Mouse (Mus musculus) megakaryocyte, adult 5-6 weeks (primary cell): ENCODE results near the gene Ndst2. TPM values are rescaled to one million over a fixed set of nuclear protein-coding genes. Genes with fewer than 3 reads are reported as not detected.
"Not testable (repeated sequence)": the region's sequence is repeated elsewhere in the genome, so short reads cannot be mapped to it uniquely, and the experiment has no call there.

ENCODE experiments used
- ATAC-seq: 2 replicates; pipeline ENCODE4 v1.8.0; 2016; ENCODE audit warnings: mild to moderate bottlenecking, inconsistent platforms; ENCODE audit not compliant: poor library complexity, severe bottlenecking
- total RNA-seq, 2 experiments: library from RNA; stranded (forward) in 1 of 2; stranded (reverse) in 1 of 2; fragments of 153-499, 151-499 nt in 1 of 2; fragments of 221-1000, 200-1000 nt in 1 of 2; gene quantifications; 2 replicates each; pipeline versions ENCODE4 v1.2.3 to v1.2.4; 2015 to 2017

The Ndst2 gene
- total RNA-seq, 2 experiments from 2014 or later, result 14.0 to 60.3 TPM

DNA sequence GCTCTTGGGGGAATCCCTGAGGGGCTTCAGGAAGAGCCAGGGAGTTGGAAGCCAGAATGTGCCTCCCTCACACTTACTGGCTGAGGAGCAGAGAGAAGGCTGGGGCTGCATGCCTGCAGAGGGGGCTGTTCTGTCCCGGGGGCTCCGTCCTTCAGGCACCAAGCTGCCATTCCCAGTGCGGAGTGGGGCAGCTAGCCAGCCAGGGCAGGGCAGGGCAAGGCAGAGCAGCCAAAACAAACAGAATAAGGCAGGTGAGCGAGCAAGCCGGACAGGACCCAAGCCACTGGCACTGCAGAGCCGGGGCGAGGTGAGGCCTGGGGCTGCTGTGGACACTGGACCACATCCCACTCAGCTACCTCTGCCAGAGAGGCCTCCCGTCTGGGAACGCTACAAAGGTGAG is 6.9 kb upstream of the Ndst2 start:
- ATAC-seq, result no peak

GRCm38 (mm10) chr14:20738511-20738910 is 4.1 kb upstream of the Ndst2 start:
- no peak for ATAC-seq

DNA sequence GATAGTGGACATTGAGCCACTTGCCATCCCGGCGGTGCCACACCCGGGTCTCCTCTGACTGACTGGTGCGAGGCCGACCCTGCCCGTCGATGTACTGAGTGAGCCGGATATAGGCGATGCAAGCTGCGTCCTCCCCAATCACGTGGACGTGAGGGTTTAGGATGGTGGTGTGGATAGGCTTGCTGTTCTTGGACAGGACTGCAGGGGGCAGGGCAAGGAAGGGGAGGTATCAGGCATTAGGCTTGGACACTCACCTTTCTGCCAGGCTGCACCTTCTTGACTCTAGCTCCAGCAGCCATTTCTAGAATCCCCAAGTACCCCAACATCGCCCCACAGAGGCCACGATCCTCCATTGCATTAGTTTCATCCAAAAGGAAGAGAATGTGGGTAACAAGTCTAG is 2.9 kb upstream of the Ndst2 start:
- peak; percentile 49 for ATAC-seq

DNA sequence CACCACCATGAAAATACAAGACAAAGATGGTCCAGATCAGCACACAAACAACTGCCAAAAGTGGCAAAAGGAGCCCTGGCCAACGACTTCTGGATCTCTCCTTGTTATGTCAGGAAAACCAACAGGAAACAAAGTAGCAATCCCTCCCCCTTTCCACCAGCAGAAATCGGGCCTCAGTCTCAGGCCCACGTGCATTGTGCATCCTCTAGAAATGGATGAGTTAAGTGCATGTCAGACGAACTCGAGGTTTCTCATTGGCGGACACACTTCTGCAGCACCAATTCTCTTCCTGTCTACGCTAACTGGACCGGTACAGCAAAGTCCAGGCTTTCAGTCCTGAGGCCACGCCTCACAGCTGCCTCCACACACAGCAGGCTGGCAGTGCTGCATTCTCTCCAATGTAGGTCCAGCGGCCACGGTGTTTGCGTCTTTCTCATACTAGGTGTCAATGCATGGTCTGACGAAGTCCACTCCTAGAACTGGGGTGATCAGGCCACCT is 1.6 kb upstream of the Ndst2 start:
- ATAC-seq, result no peak

DNA sequence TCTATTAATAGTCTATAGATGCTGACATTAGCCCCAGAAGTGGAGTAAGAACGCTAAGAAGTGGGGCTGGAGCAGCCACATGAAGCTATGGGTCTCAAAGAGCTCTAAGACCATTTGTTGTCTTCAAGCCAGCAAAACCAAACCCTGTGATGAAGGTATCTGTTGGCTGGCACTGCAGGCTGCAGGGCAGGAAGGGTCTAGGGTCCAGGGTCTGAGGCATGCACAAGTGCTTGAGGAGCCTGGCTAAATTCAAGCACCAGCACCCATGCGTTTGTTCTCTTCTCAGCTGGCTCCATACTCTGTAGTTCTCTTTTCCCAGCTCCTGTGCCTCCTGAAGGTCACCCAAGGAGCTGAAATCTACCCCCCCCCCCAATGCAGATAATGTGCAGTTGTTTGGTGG is 690 bp upstream of the Ndst2 start:
- ATAC-seq, result no peak

DNA sequence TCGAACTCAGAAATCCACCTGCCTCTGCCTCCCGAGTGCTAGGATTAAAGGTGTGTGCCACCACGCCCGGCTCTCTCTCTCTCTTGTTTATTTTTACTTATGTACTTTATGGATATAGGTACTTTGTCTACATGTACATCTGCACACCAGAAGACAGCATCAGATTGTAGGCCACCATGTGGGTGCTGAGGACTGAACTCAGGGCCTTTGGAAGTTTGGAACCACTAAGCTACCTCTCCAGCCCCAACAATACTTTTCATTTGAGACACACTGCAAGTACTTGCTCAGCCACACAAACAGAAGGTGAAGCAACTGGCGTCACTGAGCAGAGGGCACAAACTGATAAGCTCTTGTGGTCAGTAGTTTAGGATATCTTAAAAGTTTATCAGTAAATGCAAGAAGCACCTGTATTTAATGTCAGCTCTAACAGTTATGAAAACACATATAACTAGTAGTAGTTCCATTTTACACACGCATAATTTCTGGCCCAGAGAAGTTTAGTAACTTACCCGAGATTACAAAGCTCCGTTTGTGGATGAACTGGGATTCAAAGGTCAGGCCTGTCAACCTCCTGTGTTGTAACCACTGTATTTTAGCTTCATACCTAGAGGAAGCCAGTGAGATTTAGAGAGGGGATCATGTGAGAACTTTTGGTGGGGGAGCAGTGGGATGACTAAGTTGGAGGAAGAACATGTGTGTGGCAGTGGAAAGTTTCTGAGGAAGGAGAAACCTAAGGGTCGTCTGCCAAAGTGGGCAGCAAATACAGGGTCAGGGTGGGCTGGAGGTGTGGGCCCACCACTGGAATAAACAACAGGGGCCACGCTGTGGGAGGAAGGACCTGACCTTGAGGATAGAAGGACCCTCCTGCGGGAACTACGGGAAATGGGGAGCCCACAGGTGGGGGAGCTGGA is 1.1 kb downstream of the Ndst2 start:
- ATAC-seq, result 0 out of 2 replicates have a peak, but pooled peaks have one; percentile 13

- ATAC-seq, result peak; percentile 47
These were observed 3.3 kb downstream of the Ndst2 start for GRCm38 (mm10) chr14:20730853-20731602.

DNA sequence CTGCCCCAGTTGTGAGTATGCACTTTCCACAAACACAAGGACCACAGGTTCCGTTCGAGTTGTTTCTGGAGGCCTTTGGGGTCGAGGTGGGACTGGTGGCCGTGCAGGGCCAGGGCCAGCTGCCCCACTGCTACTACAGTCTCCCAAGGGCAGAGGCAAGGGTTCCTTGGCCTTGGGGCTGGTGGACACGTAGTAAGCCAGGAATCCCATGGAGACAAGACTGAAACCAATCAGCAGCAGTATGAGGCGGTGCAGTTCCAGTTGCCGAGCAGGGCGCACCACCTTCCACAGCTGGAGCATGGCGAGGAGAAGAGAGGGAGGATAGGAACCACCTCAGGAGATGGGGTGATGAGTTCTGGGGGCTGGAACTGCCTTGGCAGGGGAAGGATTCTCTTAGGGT is 4.5 kb downstream of the Ndst2 start:
- ATAC-seq, result no peak

DNA sequence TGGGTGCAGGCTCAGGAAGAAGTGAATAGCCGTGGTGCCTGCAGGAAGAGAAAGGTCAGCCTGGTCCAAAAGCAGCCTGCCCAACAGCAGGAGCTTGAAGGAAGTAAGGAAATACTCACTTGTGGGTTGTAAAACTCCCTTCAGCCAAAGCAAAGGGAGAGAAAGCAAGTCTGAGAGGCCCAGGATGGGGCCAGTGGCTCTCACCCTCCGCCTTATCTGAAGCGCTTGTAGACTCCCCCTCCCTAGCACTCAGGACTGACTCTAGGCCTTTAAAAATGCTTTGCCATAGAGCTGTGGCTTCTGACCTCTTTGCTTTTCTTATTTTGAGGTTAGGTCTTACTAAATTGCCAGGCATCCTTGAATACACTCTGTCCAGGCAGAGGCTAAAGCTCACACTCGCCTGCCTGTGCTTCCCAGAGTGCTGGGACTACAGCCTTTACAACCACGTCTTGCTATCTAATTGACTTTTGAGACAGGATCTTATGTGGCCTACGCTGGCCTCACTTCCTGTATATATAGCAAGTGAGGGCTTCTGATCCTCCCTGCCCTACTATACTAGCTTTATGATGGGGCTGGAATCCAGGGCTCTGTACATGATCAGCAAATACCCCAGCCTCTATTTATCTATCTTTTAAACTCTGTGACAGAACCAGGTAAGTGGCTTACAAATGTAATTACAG is 8.6 kb downstream of the Ndst2 start:
- ATAC-seq, result no peak

DNA sequence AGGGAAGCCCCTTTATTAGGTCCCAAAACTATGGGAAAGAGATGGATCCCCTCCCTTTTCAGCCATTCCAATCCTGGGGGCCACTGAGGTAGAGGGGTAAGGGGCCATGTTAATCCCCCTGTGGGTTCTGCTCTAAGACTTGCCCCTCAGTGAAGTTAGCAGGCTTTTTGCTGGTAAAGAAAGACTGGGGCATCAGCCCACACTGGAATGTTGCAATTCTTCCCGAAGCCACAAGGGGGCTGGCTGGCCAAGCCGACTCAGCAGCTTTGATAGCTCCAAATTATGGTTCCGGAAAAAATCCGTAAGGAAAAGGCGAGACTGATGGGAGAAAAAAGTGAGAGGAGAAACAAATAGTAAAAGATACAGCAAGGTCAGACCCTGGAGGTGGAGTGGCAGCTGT is 10.3 kb downstream of the Ndst2 start:
- peak; percentile 54 for ATAC-seq

GRCm38 (mm10) chr14:20723006-20723405 is 11.4 kb downstream of the Ndst2 start:
- ATAC-seq, result no peak

DNA sequence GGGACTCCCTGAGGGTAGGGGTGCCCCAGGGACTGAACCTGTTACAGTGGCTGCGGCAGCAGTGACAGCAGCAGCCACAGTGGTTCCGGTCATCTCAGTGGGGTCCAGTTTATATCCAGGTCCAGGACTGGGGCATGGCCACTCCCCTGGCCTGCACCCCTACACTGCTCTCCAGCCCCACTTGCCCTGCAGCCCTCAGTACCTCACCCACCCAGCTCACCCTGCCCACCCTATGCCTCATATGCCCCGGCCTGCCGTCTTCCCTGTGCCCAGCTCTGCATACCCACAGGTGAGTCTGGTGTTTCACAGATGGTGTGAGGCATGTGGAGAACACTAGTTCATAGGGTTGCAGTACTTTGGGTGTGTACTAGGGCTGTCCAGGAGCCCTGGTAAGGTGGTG is 13.0 kb downstream of the Ndst2 start:
- ATAC-seq, result no peak

DNA sequence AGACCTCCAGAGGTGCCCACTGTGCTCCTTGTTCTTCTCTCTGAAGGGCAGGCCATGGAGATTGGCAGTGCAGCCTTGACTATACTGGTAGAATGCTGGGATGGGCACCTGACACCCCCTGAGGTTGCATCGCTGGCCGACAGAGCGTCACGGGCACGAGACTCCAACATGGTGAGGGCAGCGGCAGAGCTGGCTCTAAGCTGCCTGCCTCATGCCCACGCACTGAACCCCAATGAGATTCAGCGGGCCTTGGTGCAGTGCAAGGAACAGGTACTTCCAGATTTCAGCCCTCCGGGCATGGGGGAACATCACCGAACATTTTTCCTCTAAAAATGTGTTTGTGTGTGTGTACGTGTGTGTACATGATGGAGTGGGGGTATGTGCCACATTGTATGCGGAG is 14.6 kb downstream of the Ndst2 start:
- ATAC-seq, result no peak

- no peak for ATAC-seq
These were observed 15.9 kb downstream of the Ndst2 start for GRCm38 (mm10) chr14:20718443-20718842.

DNA sequence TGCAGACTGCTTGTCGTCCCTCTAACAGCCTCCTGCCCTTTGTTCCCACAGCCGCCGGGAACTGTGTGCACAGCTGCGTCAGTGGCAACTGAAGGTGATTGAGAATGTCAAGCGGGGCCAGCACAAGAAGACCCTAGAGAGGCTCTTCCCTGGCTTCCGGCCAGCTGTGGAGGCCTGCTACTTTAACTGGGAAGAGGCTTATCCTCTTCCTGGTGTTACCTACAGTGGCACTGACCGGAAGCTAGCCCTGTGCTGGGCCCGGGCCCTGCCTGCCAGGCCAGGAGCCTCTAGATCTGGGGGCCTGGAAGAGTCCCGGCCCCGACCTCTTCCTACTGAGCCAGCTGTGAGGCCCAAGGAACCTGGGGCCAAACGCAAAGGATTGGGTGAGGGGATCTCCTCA is 20.5 kb downstream of the Ndst2 start:
- ATAC-seq, result no peak

DNA sequence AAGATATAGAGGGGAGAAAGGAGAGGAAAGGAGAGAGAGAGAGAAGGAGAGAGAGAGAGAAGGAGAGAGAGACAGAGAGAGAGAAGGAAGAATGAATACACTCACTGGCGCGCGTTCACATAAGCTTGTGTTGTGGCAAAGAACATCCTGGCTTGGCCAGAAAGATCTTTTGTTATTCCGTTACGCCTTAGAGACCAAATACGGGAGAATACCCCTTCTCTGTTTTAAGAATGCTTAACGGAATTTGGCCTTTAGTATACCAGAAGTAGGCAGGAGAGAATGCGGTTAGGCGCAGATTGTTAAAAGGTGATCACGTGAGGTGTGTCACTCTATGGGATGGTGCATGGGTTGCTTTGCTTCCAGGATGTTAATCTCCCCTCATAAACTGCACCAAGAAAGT is 26.1 kb downstream of the Ndst2 start:
- ATAC-seq, result no peak

DNA sequence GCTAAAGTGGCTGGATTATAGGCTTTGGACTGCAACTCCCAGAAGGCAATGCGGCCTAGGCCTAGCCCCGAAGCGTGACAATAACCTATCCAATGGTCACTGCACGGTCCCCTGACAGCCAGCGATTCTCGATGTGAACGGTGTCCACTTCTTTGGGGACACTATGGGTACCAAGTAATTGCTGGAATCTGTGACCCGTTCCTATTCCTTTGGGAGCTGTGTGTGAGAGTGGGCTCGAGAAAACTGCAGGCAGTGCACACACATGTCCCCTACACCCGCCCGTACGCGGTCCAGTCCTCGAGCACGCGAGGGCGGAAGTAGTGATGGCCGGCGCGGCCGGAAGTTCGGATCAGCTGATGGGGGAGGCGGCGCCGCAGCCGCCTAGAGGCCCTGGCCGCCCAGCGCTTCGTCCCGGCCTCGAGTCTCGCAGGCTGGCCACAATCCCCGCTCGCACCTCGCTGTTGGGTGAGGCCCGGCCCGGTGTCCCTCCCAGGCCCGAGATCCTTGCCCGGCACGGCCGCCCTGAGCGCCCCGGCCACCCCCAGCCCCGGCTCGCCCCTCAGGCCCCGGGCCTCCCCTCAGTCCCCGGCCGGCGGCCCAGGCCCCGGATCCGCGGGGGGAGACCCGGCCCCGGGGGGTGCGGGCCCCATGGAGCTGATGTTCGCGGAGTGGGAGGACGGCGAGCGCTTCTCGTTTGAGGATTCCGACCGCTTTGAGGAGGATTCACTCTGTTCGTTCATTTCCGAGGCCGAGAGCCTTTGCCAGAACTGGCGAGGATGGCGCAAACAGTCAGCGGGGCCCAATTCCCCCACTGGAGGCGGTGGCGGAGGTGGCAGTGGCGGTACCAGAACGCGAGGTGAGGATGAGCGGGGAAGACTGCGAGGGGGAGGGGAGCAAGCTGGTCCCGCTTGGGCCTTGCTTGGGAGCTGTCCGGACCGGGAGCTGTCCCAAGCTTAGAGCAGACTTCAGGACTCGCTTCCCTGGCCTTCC is 26.9 kb downstream of the Ndst2 start, which contains the start of gene Zswim8:
Gene Zswim8, plus strand, starts transcription at position 352 of the 990 bp plus-strand sequence.
- peak; percentile 84 for ATAC-seq

DNA sequence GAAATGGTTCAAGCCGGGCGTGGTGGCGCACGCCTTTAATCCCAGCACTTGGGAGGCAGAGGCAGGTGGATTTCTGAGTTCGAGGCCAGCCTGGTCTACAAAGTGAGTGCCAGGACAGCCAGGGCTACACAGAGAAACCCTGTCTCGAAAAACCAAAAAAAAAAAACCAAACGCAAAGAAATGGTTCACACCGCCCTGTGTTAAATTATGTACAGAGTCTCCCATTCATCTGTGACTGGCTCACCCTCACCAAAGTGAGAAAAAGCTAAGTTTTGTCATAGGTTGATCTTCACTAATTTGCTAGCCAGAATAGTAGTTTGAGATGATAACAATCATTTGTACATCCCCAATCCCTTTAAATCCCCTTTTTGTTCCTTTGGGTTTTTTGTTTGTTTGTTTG is 30.9 kb downstream of the Ndst2 start:
- not testable (repeated sequence) for ATAC-seq

DNA sequence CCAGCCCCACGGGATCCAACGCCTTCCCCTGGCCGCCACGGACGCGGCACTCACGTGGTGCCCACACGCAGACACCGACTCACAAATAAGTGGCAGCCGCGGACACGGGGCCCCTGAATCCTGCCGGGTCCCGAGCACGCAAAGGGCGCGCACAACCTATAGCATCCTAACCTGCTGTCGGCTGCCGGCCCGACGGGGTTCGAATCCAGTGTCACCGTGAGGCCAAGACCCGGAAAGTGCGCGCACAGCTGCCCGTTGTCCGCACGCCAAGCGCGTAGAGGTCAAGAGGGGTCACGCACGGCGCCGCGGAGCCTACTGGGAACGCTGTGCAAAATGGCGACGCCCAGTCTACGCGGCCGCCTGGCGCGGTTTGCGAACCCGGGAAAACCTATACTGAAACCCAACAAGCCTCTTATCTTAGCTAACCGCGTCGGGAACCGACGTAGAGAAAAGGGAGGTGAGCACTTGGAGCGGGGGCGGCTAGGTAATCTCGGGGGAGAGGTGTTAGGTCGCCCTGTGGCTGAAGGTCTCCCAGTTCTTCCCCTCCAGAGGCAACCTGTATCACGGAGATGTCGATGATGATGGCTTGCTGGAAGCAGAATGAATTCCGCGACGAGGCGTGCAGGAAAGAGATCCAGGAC is 31.5 kb downstream of the Ndst2 start, which contains the start of gene Chchd1:
Gene Chchd1, plus strand, starts transcription at position 266 of the 641 bp plus-strand sequence.
- peak; percentile 86 for ATAC-seq
